ENCODE assay signal across 8 mouse cellular contexts in genomic region chr11:50915671-50916320, GRCm38 (mm10). TPM values are rescaled to one million over a fixed set of nuclear protein-coding genes. Genes with fewer than 3 reads are reported as not detected.
DNase-seq lines count a peak whose midpoint lies in the region; ATAC-seq and TF ChIP-seq lines count a peak whose summit lies in the region.

Gene Zfp2, minus strand, starts transcription at chr11:50916165.

- no peaks in the 10 kb centered on the region for H3K27me3 ChIP-seq in midbrain, embryonic 11.5 days (ENCODE audit: control insufficient read depth, insufficient read depth, low read length)
- H3K27me3 ChIP-seq in small intestine, adult 2 months (ENCODE audit: control insufficient read depth, insufficient read depth, low read length): no peaks in the 10 kb centered on the region

- no peaks in the 10 kb centered on the region for H3K4me1 ChIP-seq in midbrain, embryonic 11.5 days (ENCODE audit: control insufficient read depth, insufficient read depth, low read length)
- no peaks in the 10 kb centered on the region for H3K4me1 ChIP-seq in small intestine, adult 2 months (ENCODE audit: control insufficient read depth, insufficient read depth, insufficient read length, low read length)

- H3K4me3 ChIP-seq in midbrain, embryonic 11.5 days (ENCODE audit: low read depth, low read length): peak within 1 kb of the TSS; percentile 84
- peak within 1 kb of the TSS; percentile 76 for H3K4me3 ChIP-seq in small intestine, adult 2 months (ENCODE audit: low read depth, low read length)

- peaks cover 12% of the 10 kb centered on the region for H3K36me3 ChIP-seq in midbrain, embryonic 11.5 days (ENCODE audit: control insufficient read depth, insufficient read depth, low read length)
- H3K36me3 ChIP-seq in small intestine, adult 2 months (ENCODE audit: control insufficient read depth, insufficient read depth, low read length): no peaks in the 10 kb centered on the region

- no peak for TF ChIP-seq POLR2A in small intestine, adult 2 months (IDR thresholded peaks at IDR 0.05; ENCODE audit: low read depth, low read length)

- peak within 1 kb of the TSS; percentile 54; the same call in 1 of the 2 replicates for H3K27ac ChIP-seq in midbrain, embryonic 11.5 days (ENCODE audit: low read depth, low read length)
- no peak within 1 kb of the TSS for H3K27ac ChIP-seq in small intestine, adult 2 months (ENCODE audit: insufficient read depth, low read depth, low read length)

- peak within 1 kb of the TSS; percentile 98 for H3K9ac ChIP-seq in midbrain, embryonic 11.5 days (ENCODE audit: low read length)

- WGBS in midbrain, embryonic 11.5 days: under 1% methylated on average over 47 of the region's 47 CpGs
- WGBS in small intestine, adult 2 months: under 1% methylated on average over 47 of the region's 47 CpGs

- H3K9me3 ChIP-seq in midbrain, embryonic 11.5 days (ENCODE audit: control insufficient read depth, low read length): no peaks in the 10 kb centered on the region

- TF ChIP-seq CTCF in small intestine, adult 2 months (IDR thresholded peaks at IDR 0.05; ENCODE audit: extremely low read depth, insufficient read length, insufficient replicate concordance, low read depth, low read length): peak; percentile 56; the same call in 1 of the 2 replicates

- intact Hi-C loops in left cerebral cortex, postnatal 4 days (cut with DNase I): no loop called here

- peak; percentile 97 for ATAC-seq in midbrain, embryonic 11.5 days (ENCODE audit: low FRiP score)

- DNase-seq in adrenal gland, postnatal 10 days: peak; percentile 93
- DNase-seq in embryo, embryonic 11.5 days (ENCODE audit: low read depth, low spot score): peak; percentile 87
- peak; percentile 99 for DNase-seq in heart, adult 11 months
- peak; percentile 90 for DNase-seq in kidney, adult 11 months
- DNase-seq in left cerebral cortex, postnatal 4 days: peak; percentile 95
- peak; percentile 99 for DNase-seq in midbrain, embryonic 11.5 days (ENCODE audit: low spot score, missing footprints)
- DNase-seq in MN1 (ENCODE audit: low spot score): no peak

- peak within 1 kb of the TSS; percentile 49 for H3K4me2 ChIP-seq in midbrain, embryonic 11.5 days

RNA-seq across cellular contexts. Expression of gene Zfp2, which starts in this region (rescaled TPM):
- 1 to 10 TPM; 4.9 to 7.0 TPM for total RNA-seq in adrenal gland, postnatal 10 days (2021)
- 10 to 100 TPM; 33.7 to 39.2 TPM for total RNA-seq in left cerebral cortex, postnatal 4 days (2021)
- polyA plus RNA-seq in midbrain, embryonic 11.5 days (2014; fragmentation: Nextera tagmentation; extraction: Ambion mirVana): 35.5 and 39.0 TPM in 2 replicates
- 0.09 and 0.61 TPM in 2 replicates for polyA plus RNA-seq in small intestine, adult 2 months (2012; rRNA removed)

Comparison
In these comparisons a context has a peak if more than half of its experiments do, and no peak if none do; other contexts are left out.
1. RNA of gene Zfp2 (total RNA-seq): 33.7 to 39.2 TPM in left cerebral cortex, postnatal 4 days; 4.9 to 7.0 TPM in adrenal gland, postnatal 10 days; every median in the first group is over 4 times any median in the second.
2. RNA of gene Zfp2 (polyA plus RNA-seq): 35.5 to 39.0 TPM in midbrain, embryonic 11.5 days; 0.09 to 0.61 TPM in small intestine, adult 2 months; every median in the first group is over 10 times any median in the second.